Mouse (Mus musculus) adipocyte (in vitro differentiated cells): ENCODE results near the gene Nms.

Experiments
- DNase-seq: peaks from one replicate; pipeline ENCODE4 v3.0.0-alpha.2; 2016; ENCODE audit warnings: low spot score

Gene Nms

DNA sequence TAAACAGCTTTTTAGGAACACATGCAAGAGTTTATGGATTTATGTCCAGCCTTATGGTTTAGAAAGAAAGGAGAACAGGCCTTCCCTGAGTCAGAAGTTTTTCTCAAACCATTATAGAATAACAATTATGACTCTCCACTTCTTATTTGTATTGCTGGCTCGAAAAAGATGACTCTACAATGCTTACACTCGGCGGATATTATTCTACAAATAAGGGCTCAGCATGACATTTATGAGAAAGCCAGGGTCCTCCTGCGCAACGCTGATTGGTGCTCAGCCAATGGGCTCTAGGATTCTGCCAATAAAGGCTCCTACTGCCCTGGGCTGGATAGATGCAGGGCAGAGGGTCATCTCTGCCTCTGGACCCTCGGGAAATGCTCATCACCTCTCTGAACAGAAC is at the start of gene Nms:
Gene Nms, plus strand, starts transcription at position 301 of the 400 bp plus-strand sequence.
- DNase-seq = no peak

DNA sequence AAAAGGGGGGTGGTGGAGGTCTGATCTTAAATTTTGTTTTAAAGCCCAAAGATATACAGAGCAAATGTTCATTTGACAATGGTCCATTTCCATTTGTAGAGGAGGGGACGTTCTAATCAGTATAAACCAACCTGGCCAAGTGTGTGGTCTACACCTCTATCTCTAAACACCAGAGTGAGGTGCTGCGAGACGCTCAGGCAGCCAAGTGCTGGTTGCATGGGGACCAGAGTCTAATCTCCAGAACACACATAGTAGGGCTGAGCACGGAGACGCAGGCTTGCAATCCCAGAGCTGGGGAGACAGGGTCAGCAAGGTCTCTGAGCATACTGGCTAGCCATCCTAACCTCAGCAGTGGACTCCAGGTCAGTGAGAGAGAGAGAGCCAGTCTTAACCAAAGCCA is 47.5 kb upstream of the Nms start:
- DNase-seq = no peak

DNA sequence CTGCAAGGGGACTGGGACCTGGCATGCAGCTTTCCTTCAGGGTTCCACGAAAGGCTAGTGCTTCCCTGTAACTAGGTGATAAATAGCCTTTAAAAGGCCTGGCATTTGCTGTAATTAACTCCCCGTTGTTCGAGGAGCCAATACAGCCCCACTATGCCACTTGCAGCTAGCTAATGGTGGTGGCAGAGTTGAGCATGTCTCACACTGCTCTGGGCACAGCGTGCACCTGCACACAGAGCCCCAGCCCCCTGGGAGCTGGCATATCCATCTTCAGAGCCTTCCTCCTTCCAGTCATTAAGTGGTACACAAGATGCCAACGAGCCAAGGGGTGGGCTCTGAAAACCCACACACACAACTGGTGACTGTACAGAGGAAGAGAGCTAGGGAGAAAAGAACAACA is 45.9 kb upstream of the Nms start:
- no peak for DNase-seq

DNA sequence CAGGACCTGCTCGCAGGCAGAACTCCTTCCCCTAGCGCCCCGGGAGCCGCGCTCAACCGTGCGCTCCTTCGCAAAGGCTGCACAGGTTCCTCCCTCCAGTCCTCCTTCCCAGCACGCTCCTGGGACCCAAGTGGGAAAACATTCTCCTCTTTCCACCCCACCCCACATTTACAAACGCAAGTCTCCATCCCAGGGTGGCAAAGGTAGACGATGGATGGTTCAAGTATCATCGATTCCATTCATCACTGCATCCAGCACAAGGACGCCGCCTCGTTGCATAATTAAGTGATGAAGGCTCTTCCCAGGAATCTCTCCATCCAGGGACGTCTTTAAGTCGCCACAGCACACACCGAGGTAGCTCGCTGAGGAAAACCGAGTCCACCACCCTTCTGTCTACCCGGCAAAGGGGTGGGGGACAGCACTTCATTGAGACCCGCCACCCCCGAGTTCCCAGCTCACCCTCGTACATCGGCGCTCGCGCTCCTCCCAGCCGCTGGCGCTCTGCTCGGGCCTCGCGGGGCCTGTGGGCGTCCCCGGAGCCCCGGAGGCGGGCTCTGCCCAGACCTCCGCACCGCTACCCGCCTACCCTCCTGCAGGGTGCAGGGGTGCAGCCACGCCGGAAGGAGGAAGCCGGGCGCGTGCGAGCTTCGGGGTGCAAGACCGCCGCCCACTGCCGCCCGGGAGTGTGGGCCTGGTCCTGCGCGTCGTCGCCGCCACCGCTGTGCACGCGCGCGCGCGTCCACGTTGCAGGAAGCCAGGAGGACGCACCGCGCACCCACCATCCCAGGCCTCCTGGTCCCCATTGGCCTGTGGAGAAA is 41.3 kb upstream of the Nms start, which contains the start of gene Chst10:
Gene Chst10, minus strand, starts transcription at position 731 of the 818 bp plus-strand sequence.
- DNase-seq = no peak

DNA sequence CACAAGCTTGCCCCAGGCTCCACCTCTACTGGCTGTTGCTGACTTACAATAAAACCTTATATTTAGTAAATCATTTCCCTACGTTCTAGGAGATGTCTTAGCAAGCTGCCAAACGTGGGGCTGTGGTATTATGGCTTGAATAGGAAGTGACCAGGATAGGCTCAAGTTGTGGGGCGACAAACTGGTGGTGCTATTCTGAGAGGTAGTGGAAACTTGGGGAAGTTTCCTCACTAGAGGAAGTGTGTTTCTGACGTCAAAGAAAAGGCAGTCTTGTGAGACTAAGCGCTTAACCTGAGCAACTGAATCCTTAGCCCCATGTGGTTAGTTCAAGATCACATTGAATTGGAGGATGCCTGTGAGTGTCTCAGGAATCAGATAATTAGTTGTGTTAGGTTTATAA is 36.4 kb upstream of the Nms start:
- DNase-seq = no peak

DNA sequence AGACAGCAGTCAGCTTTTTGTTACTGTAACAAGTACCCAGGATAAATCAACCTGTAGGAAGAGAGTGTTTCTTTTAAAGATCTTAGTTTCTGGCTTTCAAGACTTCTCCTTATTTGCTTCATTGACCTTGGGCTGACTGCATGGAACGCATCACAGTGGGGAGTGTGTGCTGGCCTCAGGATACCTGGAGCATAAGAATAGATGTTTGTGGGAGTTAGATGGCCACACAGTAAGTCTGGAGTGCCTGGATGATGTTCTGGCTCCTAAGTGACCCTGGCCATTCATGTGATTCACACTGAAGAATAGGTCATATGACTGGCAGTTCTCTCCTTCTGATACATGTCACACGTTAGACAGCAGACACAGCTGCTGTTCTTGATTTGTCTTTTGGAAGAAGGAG is 35.0 kb upstream of the Nms start:
- no peak for DNase-seq

DNA sequence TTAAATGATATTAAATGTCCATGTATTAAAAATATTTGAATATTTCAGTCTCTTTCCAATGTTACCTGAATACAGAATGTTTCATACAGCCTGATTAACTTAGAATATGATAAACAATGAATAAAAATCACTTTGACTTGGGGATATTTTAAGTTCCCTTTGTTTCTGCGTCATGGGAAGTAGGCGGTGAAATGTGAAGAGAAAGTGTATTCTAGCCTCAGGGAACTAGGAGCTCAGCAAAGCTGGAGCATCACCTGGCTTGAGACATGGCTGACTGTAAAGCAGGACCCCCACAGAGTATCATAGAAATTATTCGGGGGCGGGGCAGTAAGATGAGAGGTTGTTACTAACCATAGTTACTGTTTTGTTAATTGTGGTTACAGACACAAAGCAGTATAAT is 10.0 kb upstream of the Nms start:
- DNase-seq = no peak

DNA sequence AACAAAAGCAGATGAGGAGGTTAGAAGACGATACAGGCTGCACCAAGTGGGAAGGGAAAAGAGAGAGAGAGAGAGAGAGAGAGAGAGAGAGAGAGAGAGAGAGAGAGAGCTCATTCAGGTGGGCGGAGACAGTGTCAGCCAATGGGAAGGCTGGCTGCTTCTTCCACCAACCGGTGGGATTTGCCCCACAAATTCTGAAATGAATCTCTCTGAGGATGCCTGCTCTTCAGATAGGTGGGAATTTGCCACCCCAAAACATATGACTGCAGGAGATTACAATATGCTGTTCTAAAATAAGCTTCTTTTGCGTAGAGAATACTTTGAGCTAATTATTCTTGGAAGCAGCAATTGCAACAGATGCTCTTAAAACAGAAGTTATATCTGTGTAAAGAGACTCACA is 9.5 kb upstream of the Nms start:
- DNase-seq = no peak

DNA sequence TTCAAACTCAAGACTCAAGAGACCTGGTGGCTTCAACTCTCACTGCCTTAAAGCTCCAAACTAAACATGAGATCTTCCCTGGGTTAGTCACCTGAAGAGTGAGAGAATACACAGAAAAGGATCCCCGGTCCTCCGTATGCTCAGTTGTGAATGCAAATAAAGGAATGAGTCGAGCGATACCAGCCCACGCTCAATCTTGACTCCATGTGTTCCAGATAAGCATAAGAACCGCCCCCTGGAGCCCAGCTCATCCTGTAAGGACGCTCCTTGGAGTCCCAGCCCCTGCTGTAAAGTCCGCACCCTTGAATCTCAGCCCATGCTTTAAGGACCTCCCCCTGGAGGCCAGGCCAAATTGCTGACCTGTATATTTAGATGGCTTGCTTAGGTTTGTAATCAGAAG is 8.2 kb upstream of the Nms start:
- DNase-seq = no peak

DNA sequence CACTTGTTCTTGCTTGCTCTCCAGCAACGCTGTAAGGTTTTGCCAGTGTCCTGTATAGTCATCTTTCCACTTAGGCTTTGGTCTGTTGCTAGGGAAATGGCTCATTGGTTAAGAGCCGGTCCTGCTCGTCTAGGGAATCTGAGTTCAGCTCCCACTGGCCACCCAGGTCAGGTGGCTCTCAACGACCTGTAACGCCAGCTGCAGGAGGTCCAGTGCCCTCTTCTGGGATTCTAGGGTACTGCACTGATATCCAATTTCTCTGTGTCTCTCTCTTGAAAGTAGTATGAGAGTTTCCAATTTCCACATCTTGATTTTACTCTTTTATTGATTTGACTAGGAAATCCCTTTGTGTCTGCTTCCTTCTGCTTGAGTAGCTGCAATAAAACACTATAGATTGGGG is 4.3 kb upstream of the Nms start:
- DNase-seq = no peak

DNA sequence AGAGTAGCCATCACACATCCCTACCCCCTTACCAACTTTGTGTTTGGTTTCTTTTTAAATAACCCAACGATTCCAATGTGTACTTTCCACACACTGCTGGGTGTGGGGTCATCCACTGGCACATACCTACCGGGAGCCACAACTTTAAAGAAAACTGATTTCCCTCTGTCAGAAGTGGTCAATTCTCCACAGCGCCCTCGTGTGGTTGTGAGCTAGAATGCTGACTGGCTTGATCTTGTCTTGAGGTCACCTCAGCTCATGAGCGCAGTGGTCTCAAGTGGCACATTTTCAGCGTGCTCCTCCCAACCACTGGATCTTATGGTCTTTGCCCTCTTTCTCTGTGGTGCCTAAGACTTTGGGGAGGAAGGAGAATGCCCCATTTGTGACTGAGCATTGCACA is 2.2 kb upstream of the Nms start:
- peak; percentile 8 for DNase-seq

DNA sequence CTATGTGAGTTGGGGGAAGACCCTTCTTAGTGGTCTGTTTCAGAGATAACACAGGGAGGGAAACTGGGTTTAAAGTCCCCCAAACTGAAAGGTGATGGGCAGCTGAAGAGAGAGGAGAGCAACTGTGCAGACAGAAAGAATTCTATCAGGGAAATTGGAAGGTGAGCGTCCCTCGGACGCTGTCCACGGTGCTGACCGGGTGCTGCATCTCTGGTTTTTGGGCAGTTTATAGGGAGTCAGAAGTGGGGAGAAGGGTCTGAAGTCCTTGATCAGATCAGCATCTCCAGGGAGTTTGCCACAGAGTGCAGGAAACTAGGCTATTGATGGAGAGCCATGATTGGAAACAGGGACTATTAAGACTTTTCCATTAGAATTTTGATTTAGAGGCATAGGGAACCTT is 659 bp downstream of the Nms start:
- peak; percentile 22 for DNase-seq

DNA sequence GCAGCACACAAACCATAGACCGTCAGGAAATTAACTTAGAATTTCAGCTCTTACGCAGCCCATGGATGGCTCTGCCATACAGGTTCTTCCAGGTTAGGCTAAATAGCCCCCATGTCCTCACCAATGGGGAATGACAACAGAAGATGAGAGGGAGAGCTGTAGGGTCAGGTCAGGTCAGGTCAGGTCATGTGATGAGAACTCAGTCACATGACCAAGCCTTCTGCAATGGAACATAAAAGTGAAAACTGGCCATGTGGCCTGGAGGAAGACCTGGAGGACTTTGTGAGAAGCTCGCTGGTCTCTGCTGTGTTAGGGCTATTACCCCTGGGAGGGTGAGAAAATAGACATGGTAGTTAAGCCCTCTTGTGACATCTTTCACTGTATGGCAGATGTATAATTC is 17.5 kb downstream of the Nms start:
- no peak for DNase-seq

DNA sequence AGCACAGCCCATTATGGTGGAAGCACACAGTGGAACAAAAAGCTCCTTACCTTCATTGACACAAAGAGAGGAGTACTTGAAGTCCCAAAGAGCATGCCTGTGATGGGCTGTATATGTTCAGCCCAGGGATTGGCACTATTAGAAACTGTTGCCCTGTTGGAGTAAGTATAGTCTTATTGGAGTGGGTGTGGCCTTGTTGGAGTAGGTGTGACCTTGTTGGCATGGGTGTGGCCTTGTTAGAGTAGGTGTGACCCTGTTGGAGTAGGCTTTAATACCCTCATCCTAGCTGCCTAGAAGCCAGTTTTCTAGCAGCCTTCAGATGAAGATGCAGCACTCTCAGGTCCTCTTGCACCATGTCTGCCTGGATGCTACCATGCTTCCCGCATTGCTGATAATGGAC is 30.2 kb downstream of the Nms start:
- no peak for DNase-seq

DNA sequence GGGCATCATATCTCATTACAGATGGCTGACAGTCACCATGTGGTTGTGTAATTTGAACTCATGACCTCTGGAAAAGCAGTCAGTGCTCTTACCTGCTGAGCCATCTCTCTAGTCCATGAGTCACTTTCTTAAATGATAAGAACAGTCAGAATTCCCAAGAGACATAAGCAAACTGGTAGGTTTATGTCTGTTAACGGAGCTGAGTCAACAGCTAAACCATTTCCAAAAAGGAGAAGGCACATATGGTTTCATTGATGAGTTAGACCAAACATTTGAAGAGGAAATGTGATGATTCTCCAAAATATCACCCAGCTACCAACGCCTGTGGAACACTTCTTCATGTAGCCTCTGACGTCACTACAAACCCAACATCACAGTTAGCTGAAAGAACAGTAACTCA is 32.8 kb downstream of the Nms start:
- no peak for DNase-seq

DNA sequence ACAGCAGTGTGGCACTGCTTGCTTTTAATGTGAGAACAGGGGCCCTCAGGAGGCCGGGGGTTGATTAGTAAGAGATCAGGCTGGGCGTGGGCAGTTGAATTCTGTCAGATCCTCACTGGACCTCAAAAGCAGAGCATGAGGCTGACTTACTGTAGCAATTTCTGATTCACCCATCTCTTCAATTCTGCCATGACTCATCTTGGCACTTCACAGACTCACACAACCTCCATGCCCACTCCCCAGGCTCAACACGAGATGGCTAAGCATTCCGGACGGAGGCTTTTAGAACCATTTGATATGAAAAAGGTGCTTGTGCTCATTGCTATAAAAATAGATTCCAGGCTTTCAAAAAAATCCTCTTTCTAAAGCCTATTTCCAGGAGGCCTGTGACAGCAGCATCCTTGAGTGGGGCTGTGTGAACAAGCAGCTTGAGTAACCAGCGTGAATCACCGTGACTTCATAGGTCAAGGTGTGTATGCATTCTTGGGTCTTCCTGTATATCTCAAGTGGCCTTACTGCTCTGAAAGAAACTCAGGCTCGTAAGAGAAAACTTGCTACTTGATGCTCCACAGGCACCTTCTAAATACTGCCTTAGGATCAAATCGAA is 34.1 kb downstream of the Nms start:
- no peak for DNase-seq

DNA sequence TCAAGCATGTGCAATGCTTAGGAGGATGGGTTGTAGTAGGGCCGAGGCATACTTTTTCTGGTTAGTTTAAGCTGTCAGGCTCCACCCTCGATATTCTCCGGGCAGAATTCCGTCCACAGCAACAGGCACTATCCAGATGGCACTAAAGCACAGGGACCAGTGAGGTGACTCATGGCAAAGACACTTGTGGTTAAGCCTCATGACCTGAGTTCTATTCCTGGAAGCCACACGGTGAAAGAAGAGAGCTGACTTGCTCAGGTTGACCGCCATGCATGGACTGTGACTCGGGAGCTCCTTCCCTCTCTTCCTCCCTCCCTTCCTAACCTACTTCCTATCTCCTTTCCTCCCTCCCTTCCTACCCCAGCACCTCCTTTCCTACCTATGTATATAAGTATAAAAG is 41.0 kb downstream of the Nms start:
- peak; percentile 24 for DNase-seq

DNA sequence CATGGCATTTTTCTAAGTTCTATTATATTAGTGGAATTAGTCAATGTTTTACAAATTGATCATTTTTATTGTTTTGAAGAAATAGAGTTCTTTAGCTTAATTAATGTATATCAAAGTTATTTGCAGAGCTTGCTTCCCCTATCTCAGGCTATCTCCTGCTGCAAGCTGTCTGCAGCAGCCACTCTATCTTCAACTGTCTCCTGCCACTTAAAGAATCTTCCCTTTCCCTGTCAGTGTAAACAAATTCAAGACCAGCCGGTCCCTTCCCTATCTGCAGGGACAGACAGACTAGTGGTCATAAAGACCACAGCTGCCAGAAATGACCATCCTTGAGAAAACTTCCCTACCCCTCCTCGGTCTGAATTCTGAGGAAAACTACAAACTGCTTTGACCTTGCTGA is 44.9 kb downstream of the Nms start:
- DNase-seq = no peak

DNA sequence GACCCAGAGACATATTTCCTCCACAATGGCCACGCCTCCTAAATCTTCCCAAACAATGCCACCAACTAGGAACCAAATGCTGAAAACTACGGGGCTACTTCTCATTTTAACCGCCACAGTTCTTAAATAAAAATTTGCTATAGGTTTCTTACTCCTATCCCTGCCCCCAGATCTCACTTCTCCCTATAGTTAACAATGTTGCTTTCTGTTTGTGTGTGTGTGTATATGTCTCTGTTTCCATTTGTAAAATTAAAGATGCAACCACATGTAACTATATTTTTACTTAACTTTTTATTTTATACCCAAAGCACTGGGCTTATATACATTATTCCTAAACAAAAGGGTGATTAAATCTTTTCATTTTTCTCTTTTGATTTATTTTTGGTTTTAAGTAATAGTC is 46.4 kb downstream of the Nms start, which contains the start of gene Pdcl3:
Gene Pdcl3, plus strand, starts transcription at position 301 of the 400 bp plus-strand sequence.
- no peak for DNase-seq

DNA sequence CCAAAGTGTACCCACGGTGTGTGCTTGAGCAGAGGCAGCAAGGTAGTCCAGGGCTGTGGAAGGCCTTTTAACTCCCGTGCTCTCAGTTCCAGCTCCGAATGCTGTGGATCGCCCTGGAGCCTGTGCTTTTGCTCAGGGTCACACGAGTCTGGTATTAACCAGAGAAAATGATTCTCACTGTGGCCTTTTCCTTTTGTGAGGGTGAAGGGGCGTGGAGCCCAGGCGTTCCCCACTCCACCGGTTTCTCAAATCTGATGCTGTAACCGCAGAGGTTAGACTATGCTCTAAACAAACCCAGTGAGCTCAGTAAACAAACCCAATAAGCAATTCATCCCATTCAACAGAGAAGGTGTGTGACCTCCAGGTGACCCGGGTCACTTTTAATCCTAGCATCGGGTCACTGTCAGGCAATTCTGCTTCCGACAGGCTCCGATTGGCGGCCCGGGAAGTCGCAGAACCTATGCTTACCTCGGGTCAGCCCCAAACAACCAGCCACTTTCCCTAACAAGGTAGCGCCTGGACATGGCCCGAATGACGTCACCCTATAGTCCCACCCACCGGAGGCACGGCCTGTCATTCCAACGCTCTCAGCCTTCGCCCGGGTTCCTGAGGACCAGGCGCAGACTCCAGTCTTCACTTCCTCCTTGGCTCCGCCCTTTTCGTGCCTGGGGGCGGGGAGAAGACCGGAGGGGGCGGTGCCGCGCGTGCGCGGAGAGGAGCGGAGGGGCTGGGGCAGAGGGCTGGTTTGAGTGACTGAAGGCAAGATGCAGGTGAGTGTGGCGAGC is 48.3 kb downstream of the Nms start:
- DNase-seq = peak; percentile 97

DNA sequence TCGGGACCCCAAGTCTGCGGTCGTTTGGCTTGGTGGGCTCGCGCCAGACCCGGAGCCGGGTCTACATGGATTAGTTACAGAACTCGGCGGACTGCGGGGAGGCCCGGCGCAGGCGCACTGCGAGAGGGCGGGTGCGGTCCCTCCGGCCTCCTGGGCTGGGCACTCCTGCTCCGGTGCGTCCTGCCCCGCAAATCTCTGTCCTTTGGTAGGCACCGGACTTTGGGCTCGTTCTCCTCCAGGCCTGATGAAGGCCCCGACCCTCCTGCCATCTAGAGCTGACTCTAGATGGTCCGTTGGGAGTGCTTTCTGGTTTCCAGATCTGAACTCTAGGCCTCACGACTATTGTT is 48.9 kb downstream of the Nms start:
- DNase-seq = no peak

DNA sequence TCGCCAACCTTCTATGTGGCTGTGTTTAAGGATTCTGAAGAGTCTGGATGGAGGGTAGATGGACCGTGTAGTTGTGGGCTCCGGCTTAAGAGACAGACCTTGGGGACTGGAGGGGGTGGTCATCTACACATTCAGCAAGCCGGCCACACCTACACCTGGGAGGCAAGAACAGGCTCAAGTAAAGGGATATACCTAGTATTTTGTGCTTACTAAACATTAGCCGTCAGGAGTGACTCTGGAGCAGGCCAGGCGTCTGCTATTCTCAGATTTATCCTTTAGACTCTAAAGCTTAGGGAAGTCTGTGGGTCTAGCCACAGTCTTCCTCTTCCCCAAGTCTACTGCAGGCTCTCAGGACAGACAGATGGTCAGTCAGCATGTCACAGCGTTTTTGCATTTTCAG is 49.4 kb downstream of the Nms start:
- no peak for DNase-seq

DNA sequence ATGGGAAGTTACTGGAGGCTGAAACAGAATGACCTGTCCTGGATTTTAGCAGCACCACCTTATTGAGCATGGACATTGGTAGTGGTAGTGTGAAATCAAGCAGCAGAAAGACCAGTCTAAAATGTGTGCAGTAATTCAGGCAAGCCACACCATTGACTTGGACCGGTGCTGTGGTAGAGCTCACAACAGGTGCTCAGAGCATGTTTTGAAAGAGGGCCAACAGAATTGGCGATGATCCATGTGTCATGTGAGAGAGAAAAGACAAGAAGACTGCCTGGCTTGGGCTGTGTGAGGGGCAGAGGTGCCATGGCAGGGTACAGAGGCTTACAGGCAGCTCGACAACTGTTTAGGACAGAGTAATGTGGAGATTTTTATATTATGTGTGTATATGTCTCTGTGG is 53.4 kb downstream of the Nms start:
- DNase-seq = no peak
